Mouse (Mus musculus) NIH3T3 (cell line): Measurements from ENCODE around the gene AI467606.
A peak's percentile ranks its signal among the peaks of the same experiment; 100 is the strongest.

Experiments used
- DNase-seq: peaks from one replicate; pipeline ENCODE4 v3.0.0-alpha.2; 2012; ENCODE audit warnings: low read depth

The AI467606 gene

GRCm38 (mm10) chr7:127096456-127096855 lies 5.3 kb downstream of the AI467606 start:
- DNase-seq: no peak

DNA sequence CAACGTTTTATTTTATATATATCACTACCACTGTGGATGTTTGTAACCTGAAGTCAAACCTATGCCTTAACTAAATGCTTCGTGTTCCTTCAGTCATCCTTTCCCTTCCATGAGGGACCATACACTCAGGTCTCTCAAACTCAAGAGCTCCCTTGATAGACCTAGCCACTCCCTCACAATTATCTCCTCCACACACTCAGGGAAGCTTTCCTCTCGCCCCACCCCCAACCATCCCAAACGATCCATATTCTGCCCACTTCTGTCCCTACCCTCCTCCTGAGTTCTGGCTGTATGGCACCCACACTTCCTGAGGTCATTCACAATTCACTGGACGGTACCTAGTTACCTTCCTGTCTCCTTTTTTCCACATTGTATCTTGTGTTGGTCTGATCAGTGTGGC lies 7.4 kb downstream of the AI467606 start:
- no peak for DNase-seq

DNA sequence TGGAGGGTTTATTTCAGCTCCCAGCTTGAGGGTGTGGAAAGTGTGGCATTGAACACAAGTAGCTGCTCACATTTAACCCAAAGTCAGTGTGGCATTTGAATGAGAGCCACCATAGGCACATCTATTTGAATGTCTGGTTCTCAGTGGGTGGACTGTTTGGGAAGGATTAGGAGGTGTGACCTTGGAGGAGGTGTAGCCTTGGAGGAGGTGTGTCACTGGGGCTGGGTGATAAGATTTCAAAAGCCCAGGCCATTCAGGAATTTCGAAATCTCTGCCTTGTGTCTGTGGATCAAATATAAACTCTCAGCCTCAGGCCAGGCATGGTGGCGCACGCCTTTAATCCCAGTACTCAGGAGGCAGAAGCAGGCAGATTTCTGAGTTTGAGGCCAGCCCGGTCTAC lies 7.8 kb downstream of the AI467606 start:
- no peak for DNase-seq

DNA sequence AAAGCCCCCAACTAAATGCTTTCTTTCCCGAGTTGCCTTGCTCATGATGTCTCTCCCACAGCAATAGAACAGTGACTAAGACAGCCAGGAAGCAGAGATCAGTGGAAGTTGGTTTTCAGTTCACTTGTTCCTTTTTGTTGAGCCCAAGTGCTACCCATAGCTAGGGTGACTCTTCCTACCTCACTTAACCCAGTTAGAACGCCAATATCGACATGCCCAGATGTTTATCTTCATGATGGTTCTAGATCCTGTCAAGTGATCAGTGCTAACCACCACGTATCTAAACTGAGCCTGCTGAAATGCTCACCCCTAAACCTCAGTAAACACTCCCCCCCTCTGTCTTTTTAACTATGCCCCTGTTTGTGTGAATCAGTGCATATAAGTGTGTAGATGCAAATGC lies 8.4 kb downstream of the AI467606 start:
- no peak for DNase-seq

DNA sequence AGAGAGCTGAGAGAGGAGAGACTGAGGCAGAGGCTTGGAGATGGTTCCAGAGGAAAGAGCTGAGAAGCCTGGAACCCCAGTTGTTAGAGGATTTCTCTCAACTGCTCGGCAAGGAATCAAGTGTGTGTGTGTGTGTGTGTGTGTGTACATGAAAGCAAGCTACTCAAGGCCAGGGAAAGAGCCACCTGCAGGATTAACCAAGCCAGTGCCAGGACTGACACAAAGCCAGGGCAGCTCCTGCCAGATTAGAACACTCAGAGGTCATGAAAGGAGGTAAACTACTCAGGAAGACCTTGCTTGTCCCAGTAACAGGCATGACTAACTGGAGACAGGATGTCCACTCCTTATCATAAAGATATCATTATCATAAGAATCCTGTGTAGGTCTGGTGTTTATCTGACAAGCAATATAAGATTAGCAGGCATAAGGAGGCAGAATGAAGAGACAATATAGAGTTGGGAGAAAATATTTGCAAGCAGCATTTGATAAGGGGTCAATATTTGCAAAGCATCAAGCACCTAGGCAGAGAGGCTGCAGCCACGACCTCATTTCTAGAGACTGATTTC lies 10.4 kb downstream of the AI467606 start:
- DNase-seq: peak; percentile 17

GRCm38 (mm10) chr7:127102148-127102547 lies 11.0 kb downstream of the AI467606 start:
- DNase-seq: no peak

GRCm38 (mm10) chr7:127103960-127104359 lies 12.8 kb downstream of the AI467606 start:
- DNase-seq: peak; percentile 39

DNA sequence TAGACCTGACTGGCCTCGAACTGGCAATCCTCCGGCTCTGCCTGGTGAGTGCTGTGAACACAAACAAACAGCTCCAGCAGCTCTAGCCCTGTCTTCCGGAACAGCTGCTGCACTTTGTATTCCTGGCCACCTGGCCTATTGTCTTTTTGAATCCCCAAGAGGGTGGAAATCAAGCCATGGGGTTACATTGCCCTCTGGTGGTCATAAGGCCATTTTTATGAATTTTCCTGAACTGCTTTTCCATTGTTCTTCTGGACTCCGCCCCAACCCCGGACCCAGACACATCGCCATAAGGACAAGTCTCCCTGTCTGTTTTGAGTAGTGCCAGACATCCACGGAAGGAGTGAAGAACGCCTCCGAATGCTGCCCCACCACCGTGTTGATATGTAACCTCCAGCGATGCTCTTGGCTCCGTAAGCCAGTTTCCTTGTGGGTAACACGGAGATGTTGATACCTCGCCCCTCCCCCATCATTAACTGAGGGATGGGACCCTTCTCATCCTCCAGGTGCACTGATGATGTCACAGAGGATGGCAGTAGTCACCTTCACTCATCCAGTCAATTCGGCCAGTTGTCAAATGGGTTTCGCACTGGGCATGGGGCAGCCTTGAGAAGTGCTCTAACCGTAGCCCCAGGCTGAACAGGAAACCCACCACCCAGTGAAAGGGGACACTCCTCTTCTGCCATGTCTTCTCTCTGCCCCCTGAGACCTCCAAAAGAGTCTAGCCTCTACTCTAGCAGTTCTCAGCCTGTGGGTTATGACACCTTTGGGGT lies 13.6 kb downstream of the AI467606 start:
- peak; percentile 87 for DNase-seq

- DNase-seq: no peak
Measured at GRCm38 (mm10) chr7:127105551-127105950, 14.4 kb downstream of the AI467606 start.

DNA sequence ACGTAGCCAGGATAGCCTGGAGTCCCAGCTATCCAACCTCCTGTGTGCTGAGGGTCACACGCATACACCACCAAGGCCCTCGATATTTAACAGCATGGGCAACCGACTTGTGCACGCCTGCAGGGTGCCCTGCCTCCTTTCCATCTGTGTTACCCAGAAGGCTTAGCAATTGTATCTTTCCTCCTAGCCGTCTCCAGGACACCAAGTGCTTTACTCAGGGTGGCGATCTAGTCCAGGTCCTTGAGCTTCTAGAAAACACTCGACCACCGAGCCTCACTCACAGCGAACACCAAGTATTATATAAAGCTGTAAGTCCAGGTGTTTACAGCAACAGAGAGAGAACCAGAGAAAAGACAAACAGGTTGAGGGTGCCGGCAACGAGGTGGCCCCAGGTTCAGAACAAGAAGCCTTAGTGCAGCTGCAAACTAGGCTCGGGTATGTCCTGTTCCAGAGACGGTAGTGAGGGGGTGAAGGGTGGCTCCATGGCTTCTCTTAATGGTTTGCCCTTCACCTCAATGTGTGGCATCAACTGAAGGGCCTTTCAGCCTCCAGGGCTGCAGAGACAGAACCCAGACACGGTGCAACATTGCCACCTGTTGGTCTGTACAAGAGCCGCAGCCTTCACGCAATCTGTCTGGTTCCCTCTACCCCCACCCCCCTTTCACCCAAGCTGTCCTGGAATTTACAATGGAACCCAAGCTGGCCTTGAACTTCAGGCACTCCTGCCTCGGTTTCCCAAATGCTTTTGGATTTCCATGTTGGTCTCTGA lies 19.3 kb downstream of the AI467606 start:
- peak; percentile 86 for DNase-seq

DNA sequence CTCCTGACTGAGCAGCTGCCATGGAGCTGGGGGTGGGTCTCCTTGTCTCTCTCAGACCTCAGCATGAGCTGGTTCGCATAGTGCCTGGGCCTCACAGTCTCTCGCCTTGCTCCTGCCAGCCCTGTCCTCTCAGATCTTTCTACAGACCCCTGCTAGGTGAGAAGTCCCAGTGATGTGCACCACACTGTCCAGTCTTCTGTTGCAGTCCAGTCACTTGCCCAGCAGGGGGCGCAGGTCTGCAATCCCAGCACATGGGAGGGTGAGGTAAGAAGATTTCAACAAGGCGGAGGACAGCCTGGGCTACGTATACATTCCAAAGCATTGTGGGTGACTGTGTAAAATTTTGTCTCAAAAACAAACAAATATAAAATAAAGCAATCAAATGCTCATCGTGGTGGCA lies 20.3 kb downstream of the AI467606 start:
- peak; percentile 70 for DNase-seq

DNA sequence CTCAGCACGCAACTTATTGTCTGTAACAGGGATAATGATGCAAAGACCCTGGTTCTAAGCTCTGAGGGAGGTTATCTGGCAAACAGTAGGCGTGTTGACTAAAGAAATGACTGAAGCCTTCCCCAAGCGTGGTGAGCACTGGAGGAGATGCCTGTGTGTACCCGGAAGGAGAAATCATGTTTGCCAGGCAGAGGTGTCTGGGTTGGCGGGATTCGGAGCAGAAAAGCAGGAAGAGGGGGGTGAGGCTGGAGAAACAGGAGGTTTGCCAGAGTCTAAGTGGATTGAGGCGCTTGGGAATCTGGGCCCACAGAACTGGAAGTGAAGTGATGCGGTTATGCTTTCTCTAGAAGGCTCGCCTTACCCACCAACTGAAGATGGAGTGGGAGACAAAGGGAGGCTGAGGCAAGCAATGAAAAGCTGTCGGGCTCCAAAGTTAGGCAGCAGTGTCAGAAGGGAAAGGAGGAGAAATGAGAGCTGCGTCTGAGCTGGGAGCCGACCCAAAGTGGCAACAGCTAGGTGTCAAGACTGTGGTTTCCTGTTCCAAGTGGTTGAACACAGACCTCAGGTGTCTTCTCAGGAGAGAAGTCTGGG lies 21.2 kb downstream of the AI467606 start:
- no peak for DNase-seq

GRCm38 (mm10) chr7:127112921-127113597 lies 21.9 kb downstream of the AI467606 start:
- DNase-seq: peak; percentile 13

GRCm38 (mm10) chr7:127113614-127114259 lies 22.6 kb downstream of the AI467606 start:
- peak; percentile 72 for DNase-seq

DNA sequence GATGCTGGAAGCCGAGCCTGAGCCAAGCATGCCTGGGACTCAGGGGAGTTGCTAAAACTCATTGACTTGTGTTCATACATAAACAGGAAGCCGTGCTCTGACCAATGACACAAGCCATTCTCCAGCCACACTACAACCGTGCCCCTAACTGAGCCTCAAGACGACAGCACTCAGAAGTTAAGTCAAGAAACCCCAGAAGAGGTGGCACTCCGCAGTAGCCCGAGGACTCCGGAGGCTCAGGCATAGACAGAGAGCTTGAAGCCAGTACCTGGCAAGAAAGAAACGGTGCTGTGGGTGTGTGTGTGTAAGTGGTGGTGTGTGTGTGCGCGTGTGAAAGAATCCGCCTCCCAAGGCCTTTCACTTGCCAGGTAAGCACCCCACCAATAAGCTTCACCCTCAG lies 23.8 kb downstream of the AI467606 start:
- no peak for DNase-seq

DNA sequence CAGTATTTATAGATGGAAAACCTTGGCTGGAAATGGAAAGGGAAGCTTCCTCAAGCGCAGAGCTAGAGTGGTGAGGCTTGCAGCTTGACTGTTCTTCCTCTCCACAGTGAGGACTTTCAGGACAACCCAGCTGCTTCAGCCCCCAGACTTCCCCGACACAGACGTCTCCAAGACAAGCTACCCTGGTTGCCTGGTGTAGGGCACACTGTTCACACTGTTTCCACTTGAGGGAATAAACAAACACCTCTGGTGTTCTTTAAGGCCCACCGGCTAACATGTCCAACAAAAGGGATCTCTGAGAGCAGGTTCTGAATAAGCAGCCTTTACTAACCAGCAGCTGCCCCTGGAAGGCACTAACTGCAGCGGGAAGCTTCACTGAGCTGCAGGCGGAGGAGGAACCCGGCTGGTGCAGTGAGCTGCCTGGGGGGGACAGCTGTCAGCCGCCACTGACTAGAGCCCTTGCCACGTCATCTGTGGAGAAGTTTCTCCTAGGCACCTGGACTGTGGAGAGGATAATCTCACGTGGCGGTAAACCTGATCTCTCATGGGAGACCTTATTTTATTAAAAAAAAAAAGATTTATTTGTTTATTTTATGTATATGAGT lies 25.3 kb downstream of the AI467606 start:
- DNase-seq: no peak

DNA sequence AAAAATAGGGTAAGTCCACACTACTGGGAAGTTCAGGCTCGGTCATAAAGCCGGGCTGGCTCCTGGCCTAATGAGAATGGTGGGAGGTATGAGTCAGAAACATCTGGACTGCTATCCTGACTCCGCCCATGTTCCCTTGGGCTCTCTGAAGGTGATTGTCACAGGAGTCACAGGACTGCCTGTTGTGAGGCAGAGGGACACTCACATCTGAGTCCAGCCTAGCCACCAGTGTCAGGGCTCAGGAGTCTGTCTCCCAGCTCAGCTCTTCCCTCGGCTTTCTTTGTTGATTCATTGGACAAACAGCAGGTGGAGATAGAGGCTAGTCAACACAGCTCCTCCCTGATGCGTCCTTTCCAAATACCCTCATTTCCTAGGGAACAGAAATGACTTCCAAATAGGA lies 26.8 kb downstream of the AI467606 start:
- DNase-seq: peak; percentile 76

GRCm38 (mm10) chr7:127118671-127119445 lies 27.7 kb downstream of the AI467606 start:
- no peak for DNase-seq

- DNase-seq: no peak
Measured at GRCm38 (mm10) chr7:127121061-127121910, 30.1 kb downstream of the AI467606 start.
